Mouse (Mus musculus) liver, postnatal 0 days (tissue): ENCODE data around the gene Gpx3.

Experiments
- CTCF ChIP-seq: sonication (generic); IDR thresholded peaks from 2 replicates; pipeline ENCODE4 v1.5.1; 2016; ENCODE audit warnings: antibody characterized with exemption, low read depth
- EP300 ChIP-seq: IDR thresholded peaks from 2 replicates; pipeline ENCODE4 v1.6.1; 2016; ENCODE audit warnings: antibody characterized with exemption, low read depth, mild to moderate bottlenecking

GRCm38 (mm10) chr11:54929290-54929689 is 27.0 kb downstream of the Gpx3 start:
- TF ChIP-seq CTCF (no peak), EP300 (no peak)
